Mouse (Mus musculus) urinary bladder, adult 2 months (tissue): ENCODE data around the gene Iqsec2. TPM values are rescaled to one million over a fixed set of nuclear protein-coding genes. Genes with fewer than 3 reads are reported as not detected.

ENCODE experiments used
- DNase-seq: peaks from one replicate; pipeline ENCODE4 v3.0.0; 2022; ENCODE audit warnings: low spot score
- polyA plus RNA-seq: library from polyadenylated mRNA; depleted of rRNA; stranded (reverse); fragments of >200 nt; gene quantifications from 2 replicates; pipeline ENCODE4 v1.2.3, GENCODE M21; 2012; rRNA removed

The Iqsec2 gene
- 8.3 and 10.7 TPM in 2 replicates for polyA plus RNA-seq

DNA sequence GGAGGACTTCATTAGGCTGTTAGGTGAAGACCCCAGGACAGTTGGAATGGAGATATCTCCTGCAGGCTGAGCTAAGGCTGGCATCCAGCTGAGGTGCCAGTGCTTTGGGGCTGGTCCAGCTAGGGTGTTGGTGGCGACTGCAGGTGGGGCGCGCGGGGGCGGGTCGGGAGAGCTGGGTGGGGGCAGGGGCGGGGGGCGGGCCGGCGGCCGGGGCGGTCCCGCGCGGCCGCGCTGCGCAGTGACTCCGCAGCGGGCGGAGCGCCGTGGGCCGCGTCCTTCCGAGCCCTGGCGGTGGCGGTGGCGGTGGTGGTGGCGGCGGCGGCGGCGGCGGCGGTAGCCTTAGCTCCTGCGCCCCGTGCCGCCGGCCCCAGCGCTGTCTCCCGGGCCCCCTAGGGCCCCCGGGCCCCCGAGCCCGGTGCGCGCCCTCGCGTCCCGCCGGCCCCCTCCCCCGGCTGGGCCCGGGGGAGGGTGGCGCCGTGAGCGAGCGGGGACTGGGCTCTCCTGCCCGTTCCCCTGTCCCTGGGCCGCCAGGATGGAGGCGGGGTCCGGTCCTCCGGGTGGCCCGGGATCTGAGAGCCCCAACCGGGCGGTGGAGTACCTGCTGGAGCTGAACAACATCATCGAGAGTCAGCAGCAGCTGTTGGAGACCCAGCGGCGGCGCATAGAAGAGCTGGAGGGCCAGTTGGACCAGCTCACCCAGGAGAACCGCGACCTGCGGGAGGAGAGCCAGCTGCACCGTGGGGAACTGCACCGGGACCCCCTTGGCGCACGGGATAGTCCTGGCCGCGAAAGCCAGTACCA is at the start of gene Iqsec2:
Iqsec2 (plus strand) TSS at position 328 of the 801 bp plus-strand sequence.
- peak; percentile 25 for DNase-seq

DNA sequence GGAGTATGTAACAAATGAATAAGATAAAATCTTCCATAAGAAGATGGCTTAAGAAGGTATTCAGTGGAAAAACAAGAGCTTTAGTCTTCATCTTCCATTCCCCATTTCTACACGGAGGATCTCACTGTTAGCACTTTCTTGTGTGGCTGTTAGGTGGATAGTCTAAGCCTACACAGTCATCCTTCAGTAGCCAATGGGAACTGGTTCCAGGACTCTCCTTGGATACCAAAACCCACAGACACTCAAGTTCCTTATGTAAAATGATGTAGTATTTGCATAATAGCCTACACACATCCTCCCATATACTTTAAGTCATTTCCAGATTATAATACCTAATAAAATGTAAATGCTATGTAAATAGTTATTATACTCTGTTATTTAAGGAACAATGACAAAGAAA is 46.5 kb upstream of the Iqsec2 start:
- no peak for DNase-seq

GRCm38 (mm10) chrX:152121687-152122086 is 22.4 kb upstream of the Iqsec2 start:
- no peak for DNase-seq

DNA sequence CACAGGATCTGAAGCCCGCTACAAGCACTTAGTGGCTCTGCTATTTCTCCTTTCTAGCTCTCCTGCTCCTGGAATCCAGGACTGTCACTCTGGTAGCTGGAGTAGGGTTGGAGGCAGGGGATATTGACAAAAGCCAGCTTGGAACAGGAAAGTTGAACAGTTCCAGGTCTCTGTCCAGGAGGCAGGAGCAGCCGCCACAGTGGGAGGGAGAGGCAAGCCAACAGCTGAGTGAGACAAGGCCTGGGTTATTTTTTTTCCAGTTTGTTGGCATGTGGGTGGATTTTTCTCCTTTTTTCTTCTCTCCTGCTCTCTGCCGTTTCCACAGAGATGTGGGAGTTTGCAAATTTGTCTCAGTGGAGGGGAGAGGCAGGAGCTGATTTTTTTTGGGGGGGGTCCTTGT is 13.3 kb upstream of the Iqsec2 start:
- no peak for DNase-seq

DNA sequence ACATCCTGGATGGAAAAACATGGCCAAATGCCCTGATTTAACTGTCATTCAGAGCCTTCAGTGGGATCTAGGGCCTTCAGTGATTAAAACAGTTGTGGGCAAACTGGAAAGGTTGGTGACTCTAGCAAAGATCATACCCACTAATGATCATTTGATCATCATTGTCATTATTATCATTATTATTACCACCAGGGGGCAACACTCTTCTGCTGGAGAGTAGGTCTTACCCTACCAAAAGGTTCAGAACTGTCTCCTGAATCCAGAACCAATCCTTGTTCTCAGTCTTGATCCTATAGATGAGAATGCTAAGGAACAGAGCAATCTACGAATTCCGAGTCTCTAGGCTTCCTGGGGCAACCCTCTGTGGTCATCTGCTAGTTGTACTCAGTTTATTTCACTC is 12.0 kb upstream of the Iqsec2 start:
- no peak for DNase-seq

DNA sequence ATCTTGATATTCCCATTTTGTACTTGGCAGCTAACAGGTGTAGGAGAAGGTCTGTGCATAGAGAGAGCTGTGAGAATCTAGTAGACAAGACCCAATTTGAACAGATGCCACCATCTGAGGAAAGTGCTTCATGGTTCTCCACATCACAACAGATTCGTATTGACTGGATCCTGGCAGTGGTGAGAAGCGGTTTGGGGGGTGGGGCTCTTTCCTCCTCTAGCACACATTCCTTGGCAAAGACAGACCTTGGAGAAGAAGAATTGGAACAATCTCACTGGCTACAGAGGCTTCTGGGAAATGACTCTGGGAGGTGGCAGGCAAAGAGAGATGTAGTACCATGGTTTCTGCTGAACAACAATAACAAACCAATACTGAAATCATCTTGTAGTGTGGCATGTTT is 8.9 kb upstream of the Iqsec2 start:
- no peak for DNase-seq

GRCm38 (mm10) chrX:152144742-152145214 is 710 bp downstream of the Iqsec2 start:
- peak; percentile 24 for DNase-seq

- no peak for DNase-seq
Observed at GRCm38 (mm10) chrX:152146150-152146549, 2.1 kb downstream of the Iqsec2 start.

- DNase-seq, result no peak
Observed at GRCm38 (mm10) chrX:152146691-152147090, 2.6 kb downstream of the Iqsec2 start.

DNA sequence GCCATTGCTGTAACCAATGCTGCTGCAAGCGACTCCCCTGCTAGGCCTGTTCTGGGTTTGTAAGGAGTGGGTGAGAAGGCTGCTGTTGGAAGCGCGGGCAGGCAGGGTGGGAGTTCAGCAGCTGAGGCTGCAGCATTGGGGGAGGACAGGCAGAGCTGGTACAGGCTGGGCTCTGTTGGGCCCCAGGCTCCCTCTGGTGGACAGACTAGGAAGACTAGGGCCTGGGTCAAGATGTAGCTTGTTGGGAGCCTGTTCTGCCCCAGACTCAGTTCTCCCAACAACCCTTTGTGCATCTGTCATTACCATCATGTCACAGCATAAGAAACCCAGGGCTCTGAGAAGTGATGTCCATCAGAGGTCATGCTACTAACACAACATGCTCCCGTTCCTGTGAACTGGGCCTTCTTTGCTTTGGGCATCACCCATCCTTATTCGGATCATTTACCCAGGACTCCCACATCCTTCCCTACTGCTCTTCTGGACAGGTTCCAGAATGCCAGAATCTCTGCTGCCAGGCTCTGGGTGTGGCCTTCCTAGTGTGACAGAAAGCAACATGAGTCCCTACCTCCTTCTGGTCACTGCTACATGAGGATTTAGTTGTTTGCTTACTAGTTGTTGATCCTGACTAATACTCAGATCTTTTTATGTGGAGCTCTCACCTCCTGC is 3.5 kb downstream of the Iqsec2 start:
- DNase-seq, result peak; percentile 28

DNA sequence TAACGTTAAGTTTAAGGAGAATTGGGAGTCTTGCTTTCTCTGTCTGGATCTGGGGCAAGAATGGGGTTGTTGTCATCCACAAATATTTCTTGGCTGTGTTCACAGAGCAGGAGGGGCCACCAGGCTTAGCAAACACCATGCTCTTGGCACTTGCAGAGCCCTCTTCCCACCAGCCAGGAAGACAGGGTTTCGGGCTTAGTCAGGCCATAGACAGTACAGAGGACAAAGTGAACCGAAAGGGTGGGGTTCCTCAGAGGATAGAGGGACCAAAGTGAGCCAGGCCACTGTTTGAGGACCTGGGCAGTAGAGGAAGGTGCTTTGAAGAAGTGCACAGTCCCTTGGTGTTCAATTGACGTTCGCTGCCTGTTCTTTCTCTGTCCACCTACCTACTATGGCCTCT is 4.6 kb downstream of the Iqsec2 start:
- no peak for DNase-seq

DNA sequence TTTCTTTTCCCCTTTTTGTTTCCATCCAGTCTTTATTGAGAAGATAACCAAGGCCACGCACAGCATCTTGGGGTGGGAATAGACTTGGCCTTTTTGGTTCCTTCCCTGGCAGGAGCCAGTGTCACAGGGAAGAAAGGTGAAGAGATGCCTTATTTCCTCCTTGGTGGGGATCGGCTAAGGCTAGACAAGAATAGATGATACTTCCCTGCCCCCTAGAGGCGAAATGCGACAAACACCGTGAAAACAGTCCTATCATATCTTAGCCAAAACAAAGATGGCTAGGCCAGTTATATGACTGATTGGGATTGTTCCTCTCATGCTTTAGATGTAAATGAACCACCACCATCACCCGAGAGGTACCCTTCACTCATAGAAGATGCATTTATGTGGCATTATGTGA is 7.6 kb downstream of the Iqsec2 start:
- DNase-seq, result no peak

GRCm38 (mm10) chrX:152158294-152158693 is 14.2 kb downstream of the Iqsec2 start:
- no peak for DNase-seq

DNA sequence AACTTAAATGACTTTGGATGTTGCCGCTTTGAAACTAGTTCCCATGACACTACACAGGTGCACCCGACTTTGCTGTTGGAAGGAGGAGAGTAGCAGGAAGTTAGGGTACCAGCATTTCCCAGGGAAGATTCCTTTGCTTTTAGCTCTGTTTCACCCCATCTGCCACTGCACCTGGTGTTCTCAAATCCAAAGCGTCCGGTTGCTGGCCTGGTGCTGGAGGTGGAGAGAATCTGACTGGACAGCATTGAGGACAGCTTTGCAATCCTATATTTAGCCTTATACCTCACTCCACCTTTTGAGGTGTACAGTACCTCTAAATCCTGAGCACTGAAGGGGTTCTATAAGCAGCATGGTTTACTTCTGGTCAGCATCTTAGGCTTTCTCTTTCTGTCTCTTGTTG is 17.3 kb downstream of the Iqsec2 start:
- no peak for DNase-seq

GRCm38 (mm10) chrX:152164061-152164460 is 20.0 kb downstream of the Iqsec2 start:
- DNase-seq, result no peak

DNA sequence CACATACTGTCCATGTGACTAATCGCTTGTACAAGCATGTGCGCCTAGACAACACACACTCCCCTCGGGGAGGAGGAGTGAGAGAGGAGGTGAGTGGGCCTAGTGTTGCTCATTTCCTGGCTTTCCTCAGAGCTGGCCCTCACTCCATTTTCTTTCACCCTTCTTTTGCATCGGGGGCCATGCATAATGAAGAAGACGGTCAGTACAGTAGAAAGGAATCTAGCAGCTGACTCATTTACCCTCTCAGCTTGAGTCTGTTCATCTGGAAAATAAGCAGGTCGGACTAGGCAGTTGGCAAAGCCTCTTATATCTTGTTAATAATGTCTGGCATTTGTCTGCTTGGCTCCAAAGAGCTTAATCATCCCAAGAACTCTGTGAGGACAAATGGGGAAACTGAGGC is 22.1 kb downstream of the Iqsec2 start:
- DNase-seq, result no peak

GRCm38 (mm10) chrX:152168521-152168920 is 24.5 kb downstream of the Iqsec2 start:
- DNase-seq, result no peak

DNA sequence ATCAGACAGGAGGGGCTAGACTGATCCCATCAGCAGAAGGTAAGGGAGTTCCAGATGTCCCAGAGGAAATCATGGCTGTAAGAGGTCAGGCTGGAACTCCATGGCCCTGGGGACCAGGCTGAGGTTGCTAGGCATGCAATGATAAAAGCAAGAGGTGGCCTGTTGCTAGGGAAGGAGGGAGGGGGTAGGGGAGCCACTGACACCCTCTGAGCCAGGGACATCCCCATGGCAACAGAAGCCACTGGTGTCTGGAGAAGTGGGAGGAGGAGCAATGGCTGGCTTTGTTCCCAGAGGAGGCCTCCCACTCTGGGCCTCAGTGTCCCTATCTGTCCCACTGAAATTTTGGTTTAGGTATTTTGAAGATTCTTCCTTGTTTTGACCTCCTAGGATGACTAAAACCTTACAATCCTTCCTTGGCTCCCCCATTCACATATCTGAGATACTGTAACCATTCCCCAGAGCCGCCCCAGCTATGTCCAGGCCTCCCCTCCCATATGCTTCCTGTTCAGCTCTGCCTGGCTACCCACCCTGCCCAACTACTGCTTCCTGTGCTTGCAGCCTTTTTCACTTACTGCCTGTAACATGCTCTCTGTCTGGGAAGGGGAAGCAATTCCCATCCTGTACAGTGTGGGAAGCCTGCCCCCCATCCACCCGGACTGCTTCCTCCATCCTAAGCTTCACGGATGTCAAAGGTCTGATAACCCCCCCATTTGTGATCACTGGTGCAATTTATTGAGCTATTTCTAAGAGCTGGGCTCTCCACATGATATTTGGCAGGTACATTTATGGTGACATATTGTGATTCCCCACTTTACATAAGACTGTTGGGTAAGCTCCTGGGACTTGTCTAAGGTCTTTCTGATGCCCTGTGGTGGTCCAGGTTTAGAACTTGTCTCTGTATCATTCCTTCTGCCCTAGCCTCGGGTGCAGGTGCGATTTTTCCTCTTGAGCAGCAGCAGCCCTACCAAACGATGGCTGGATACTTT is 27.3 kb downstream of the Iqsec2 start:
- no peak for DNase-seq

DNA sequence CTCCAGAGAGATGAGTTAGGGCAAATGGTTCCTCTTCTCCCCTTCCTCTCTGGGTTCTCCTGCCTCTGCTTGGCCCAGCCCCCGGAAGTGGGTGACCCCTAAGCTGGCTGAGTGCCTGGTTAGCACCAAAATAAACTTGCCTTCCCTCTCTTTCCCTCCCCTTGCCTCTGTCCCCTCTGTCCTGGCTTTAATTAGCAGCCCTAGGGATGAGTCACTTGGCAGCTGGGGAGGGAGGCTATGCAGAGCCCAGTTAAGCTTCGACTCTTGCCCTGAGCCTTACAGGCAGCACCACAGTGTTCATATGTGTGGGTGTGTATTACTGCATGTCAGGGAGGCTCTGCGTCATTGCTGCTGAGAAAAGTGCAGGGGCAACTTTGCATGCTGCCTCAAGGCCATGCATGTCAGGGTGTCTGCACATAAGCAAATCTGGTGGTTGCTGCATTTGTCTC is 28.4 kb downstream of the Iqsec2 start:
- no peak for DNase-seq

DNA sequence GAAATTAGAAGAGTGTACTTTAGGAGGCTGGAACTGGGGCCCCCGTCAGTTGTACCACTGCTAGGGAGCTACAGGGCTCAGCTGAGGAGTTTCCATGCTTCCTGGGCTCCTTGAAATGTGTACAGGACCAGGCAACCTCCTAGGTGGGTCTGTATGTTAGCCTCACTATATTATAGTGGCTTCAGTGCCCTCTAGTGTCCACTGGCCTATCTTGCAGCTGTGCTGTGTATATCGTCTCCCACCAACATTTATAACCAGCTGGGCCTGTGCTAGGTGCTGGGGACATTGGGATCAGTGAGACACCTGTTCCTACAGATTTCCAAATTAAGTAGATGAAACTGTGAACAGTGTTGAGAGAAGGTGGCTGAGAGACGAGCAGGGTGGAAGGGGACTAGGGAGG is 31.2 kb downstream of the Iqsec2 start:
- DNase-seq, result no peak

- no peak for DNase-seq
Observed at GRCm38 (mm10) chrX:152177897-152178296, 33.8 kb downstream of the Iqsec2 start.
